Mouse (Mus musculus): Measurements from ENCODE around the gene Glipr1.
A peak's percentile ranks its signal among the peaks of the same experiment; 100 is the strongest.

The Glipr1 gene

DNA sequence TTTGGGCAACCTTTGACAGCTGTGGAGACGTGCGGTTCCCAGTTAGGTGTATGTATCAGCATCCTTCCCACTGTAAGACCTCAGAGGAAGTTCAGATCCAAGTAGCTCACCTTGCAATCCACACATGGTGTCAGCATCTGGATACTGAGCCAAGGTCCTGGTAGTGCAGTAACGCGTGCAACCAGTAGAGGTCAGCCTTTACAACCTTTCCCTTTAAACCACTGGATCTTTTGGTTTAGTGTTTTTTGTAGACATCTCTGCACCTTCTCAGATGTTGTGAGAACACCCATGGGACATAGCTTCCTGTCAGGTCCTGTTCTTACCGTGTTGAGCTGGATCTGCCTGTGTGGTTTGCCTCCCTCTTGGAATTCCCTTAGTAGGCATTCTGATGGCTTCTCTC lies 24.8 kb downstream of the Glipr1 start:
- no peak overlapping the region for H3K4me3 ChIP-seq (replicated peaks; ENCODE audit: low read length)
- TF ChIP-seq POU5F1 (IDR thresholded peaks at IDR 0.05; ENCODE audit: borderline replicate concordance, low read length) (no peak), NANOG (IDR thresholded peaks at IDR 0.05; ENCODE audit: borderline replicate concordance, low read length) (no peak), CTCF (conservative IDR thresholded peaks at IDR 0.05; ENCODE audit: low read length) (peak; percentile 97)

GRCm38 (mm10) chr10:111972542-111973361 lies 29.7 kb downstream of the Glipr1 start, which contains the start of gene Krr1:
Gene Krr1, plus strand, starts transcription at chr10:111972664.
- TF ChIP-seq NANOG (IDR thresholded peaks at IDR 0.05; ENCODE audit: borderline replicate concordance, low read length), result no peak
- no peak for TF ChIP-seq POU5F1 (IDR thresholded peaks at IDR 0.05; ENCODE audit: borderline replicate concordance, low read length)
- TF ChIP-seq CTCF (conservative IDR thresholded peaks at IDR 0.05; ENCODE audit: low read length), result no peak
- H3K4me1 ChIP-seq (replicated peaks; ENCODE audit: low read depth, low read length), result peaks cover 38% of the 10 kb centered on the region
- peaks cover 6% of the 10 kb centered on the region for H3K27me3 ChIP-seq (ENCODE audit: insufficient read depth, low read length)
- H3K4me3 ChIP-seq (replicated peaks; ENCODE audit: low read length), result peak within 1 kb of the TSS; percentile 99
- H3K36me3 ChIP-seq (ENCODE audit: insufficient read depth, low read length), result peaks cover 28% of the 10 kb centered on the region
- no peaks in the 10 kb centered on the region for H3K9me3 ChIP-seq (ENCODE audit: low read length)

More for the DNA sequence above, 24.8 kb downstream of the Glipr1 start:
- no peaks in the 10 kb centered on the region for H3K27me3 ChIP-seq (ENCODE audit: insufficient read depth, low read length)
- no peaks in the 10 kb centered on the region for H3K9me3 ChIP-seq (ENCODE audit: low read length)
- peaks cover 77% of the 10 kb centered on the region for H3K36me3 ChIP-seq (ENCODE audit: insufficient read depth, low read length)
- H3K4me1 ChIP-seq (replicated peaks; ENCODE audit: low read depth, low read length), result peaks cover 46% of the 10 kb centered on the region

GRCm38 (mm10) chr10:111971929-111972328 lies 30.5 kb downstream of the Glipr1 start:
- Histone ChIP-seq H3K27me3 (ENCODE audit: insufficient read depth, low read length) (peaks cover 6% of the 10 kb centered on the region), H3K4me3 (replicated peaks; ENCODE audit: low read length) (no peak overlapping the region), H3K36me3 (ENCODE audit: insufficient read depth, low read length) (peaks cover 20% of the 10 kb centered on the region), H3K9me3 (ENCODE audit: low read length) (no peaks in the 10 kb centered on the region), H3K4me1 (replicated peaks; ENCODE audit: low read depth, low read length) (peaks cover 32% of the 10 kb centered on the region)
- TF ChIP-seq NANOG (IDR thresholded peaks at IDR 0.05; ENCODE audit: borderline replicate concordance, low read length), result no peak
- no peak for TF ChIP-seq CTCF (conservative IDR thresholded peaks at IDR 0.05; ENCODE audit: low read length)
- no peak for TF ChIP-seq POU5F1 (IDR thresholded peaks at IDR 0.05; ENCODE audit: borderline replicate concordance, low read length)

- H3K9me3 ChIP-seq (ENCODE audit: low read length), result no peaks in the 10 kb centered on the region
- peak; percentile 37 for TF ChIP-seq CTCF (conservative IDR thresholded peaks at IDR 0.05; ENCODE audit: low read length)
- no peak for TF ChIP-seq POU5F1 (IDR thresholded peaks at IDR 0.05; ENCODE audit: borderline replicate concordance, low read length)
- no peak overlapping the region for H3K4me3 ChIP-seq (replicated peaks; ENCODE audit: low read length)
- no peaks in the 10 kb centered on the region for H3K36me3 ChIP-seq (ENCODE audit: insufficient read depth, low read length)
- H3K4me1 ChIP-seq (replicated peaks; ENCODE audit: low read depth, low read length), result no peaks in the 10 kb centered on the region
- peaks cover 6% of the 10 kb centered on the region for H3K27me3 ChIP-seq (ENCODE audit: insufficient read depth, low read length)
Observed at GRCm38 (mm10) chr10:111966394-111966793, 36.0 kb downstream of the Glipr1 start.

DNA sequence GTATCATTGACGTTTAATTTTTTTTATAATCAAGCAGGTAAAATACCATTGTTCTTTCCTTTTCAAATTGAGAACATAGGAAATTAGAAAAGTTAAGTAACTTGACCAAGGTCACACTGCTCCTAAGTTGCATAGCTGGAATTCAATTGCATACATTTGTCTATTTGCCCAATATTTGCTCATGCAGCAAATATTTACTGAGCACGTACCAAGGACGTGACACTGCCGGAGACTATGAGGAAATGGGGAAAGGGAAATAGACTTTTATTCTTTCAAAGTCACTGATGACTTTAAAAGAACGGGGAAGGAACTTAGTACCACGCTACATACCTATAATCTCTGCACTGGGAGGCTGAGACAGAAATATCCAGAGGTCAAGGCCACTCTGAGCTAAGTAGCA lies 42.0 kb downstream of the Glipr1 start:
- Histone ChIP-seq H3K36me3 (ENCODE audit: insufficient read depth, low read length) (no peaks in the 10 kb centered on the region), H3K4me1 (replicated peaks; ENCODE audit: low read depth, low read length) (no peaks in the 10 kb centered on the region), H3K9me3 (ENCODE audit: low read length) (no peaks in the 10 kb centered on the region), H3K4me3 (replicated peaks; ENCODE audit: low read length) (no peak overlapping the region), H3K27me3 (ENCODE audit: insufficient read depth, low read length) (no peaks in the 10 kb centered on the region)
- TF ChIP-seq CTCF (conservative IDR thresholded peaks at IDR 0.05; ENCODE audit: low read length), result no peak
- no peak for TF ChIP-seq NANOG (IDR thresholded peaks at IDR 0.05; ENCODE audit: borderline replicate concordance, low read length)
- TF ChIP-seq POU5F1 (IDR thresholded peaks at IDR 0.05; ENCODE audit: borderline replicate concordance, low read length), result no peak

- TF ChIP-seq NANOG (IDR thresholded peaks at IDR 0.05; ENCODE audit: borderline replicate concordance, low read length) (no peak), CTCF (conservative IDR thresholded peaks at IDR 0.05; ENCODE audit: low read length) (no peak), POU5F1 (IDR thresholded peaks at IDR 0.05; ENCODE audit: borderline replicate concordance, low read length) (no peak)
- Histone ChIP-seq H3K36me3 (ENCODE audit: insufficient read depth, low read length) (no peaks in the 10 kb centered on the region), H3K27me3 (ENCODE audit: insufficient read depth, low read length) (no peaks in the 10 kb centered on the region), H3K9me3 (ENCODE audit: low read length) (no peaks in the 10 kb centered on the region), H3K4me1 (replicated peaks; ENCODE audit: low read depth, low read length) (no peaks in the 10 kb centered on the region), H3K4me3 (replicated peaks; ENCODE audit: low read length) (no peak overlapping the region)
Observed at GRCm38 (mm10) chr10:111959353-111959752, 43.1 kb downstream of the Glipr1 start.

GRCm38 (mm10) chr10:111958046-111958421 lies 44.4 kb downstream of the Glipr1 start:
- H3K4me3 ChIP-seq (replicated peaks; ENCODE audit: low read length), result no peak overlapping the region
- TF ChIP-seq NANOG (IDR thresholded peaks at IDR 0.05; ENCODE audit: borderline replicate concordance, low read length) (no peak), CTCF (conservative IDR thresholded peaks at IDR 0.05; ENCODE audit: low read length) (no peak), POU5F1 (IDR thresholded peaks at IDR 0.05; ENCODE audit: borderline replicate concordance, low read length) (no peak)
- H3K27me3 ChIP-seq (ENCODE audit: insufficient read depth, low read length), result no peaks in the 10 kb centered on the region
- H3K4me1 ChIP-seq (replicated peaks; ENCODE audit: low read depth, low read length), result no peaks in the 10 kb centered on the region
- no peaks in the 10 kb centered on the region for H3K36me3 ChIP-seq (ENCODE audit: insufficient read depth, low read length)
- H3K9me3 ChIP-seq (ENCODE audit: low read length), result no peaks in the 10 kb centered on the region

GRCm38 (mm10) chr10:111957271-111958045 lies 45.0 kb downstream of the Glipr1 start:
- no peaks in the 10 kb centered on the region for H3K4me1 ChIP-seq (replicated peaks; ENCODE audit: low read depth, low read length)
- TF ChIP-seq NANOG (IDR thresholded peaks at IDR 0.05; ENCODE audit: borderline replicate concordance, low read length), result no peak
- peak; percentile 69 for TF ChIP-seq CTCF (conservative IDR thresholded peaks at IDR 0.05; ENCODE audit: low read length)
- no peaks in the 10 kb centered on the region for H3K27me3 ChIP-seq (ENCODE audit: insufficient read depth, low read length)
- H3K36me3 ChIP-seq (ENCODE audit: insufficient read depth, low read length), result no peaks in the 10 kb centered on the region
- no peak overlapping the region for H3K4me3 ChIP-seq (replicated peaks; ENCODE audit: low read length)
- H3K9me3 ChIP-seq (ENCODE audit: low read length), result no peaks in the 10 kb centered on the region
